Mouse (Mus musculus): ENCODE results near the gene Rreb1. TPM values are rescaled to one million over a fixed set of nuclear protein-coding genes. Genes with fewer than 3 reads are reported as not detected.

Rreb1 gene
- total and polyA plus RNA-seq, 3 experiments = 8.1 to 34.0 TPM; not detected in 1

DNA sequence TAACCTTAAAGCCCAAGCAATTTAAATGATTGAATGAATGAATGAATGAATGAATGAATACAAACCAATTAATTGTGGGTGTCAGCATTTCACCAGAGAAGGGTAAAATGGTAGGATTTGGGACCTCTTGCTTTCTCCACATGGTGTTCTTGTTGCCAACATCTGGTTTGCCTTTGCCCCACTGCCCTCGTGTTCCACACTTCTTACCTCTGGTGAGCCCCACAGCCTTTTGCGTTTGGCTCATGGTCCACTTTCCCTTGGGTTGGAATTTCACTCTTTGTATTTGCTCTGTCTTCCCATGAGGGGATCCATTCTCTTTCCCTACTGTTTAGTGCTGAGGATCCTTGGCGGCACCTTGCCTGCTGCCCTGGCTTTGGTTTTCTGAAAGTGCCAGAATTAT, 99.0 kb downstream of the Rreb1 start:
- no peak for DNase-seq (ENCODE audit: low read depth, low spot score)
- no peak for TF ChIP-seq ETS1 (IDR thresholded peaks at IDR 0.05; ENCODE audit: low read depth, low read length)
- TF ChIP-seq MAFK (IDR thresholded peaks at IDR 0.05; ENCODE audit: borderline replicate concordance, low read depth, low read length) = no peak
- TF ChIP-seq MEF2A (IDR thresholded peaks at IDR 0.05; ENCODE audit: extremely low read depth, insufficient replicate concordance, low read depth, low read length, poor library complexity, severe bottlenecking) = no peak
- no peak for TF ChIP-seq MAZ (IDR thresholded peaks at IDR 0.05; ENCODE audit: low read depth, low read length)
- no peak for TF ChIP-seq ZNF384 (IDR thresholded peaks at IDR 0.05; ENCODE audit: low read depth, low read length)
- TF ChIP-seq NELFE (IDR thresholded peaks at IDR 0.05; ENCODE audit: low read depth, low read length) = no peak
- no peak for TF ChIP-seq RCOR1 (IDR thresholded peaks at IDR 0.05; ENCODE audit: low read depth, low read length)
- H3K79me2 ChIP-seq (ENCODE audit: control insufficient read depth, insufficient read depth, low read length, poor library complexity) = peaks cover 49% of the 10 kb centered on the region
- H3K9me3 ChIP-seq (replicated peaks; ENCODE audit: insufficient read depth, low read length) = no peaks in the 10 kb centered on the region
- H3K27me3 ChIP-seq (ENCODE audit: control insufficient read depth in 1 of 2, insufficient read depth in 2 of 2, low read length in 2 of 2) = no peaks in the 10 kb centered on the region
- H3K4me1 ChIP-seq (ENCODE audit: control insufficient read depth in 1 of 2, insufficient read depth in 2 of 2, low read length in 2 of 2) = peaks cover 47 to 83% of the 10 kb centered on the region in 2 experiments
- no peak overlapping the region for H3K9ac ChIP-seq (ENCODE audit: control insufficient read depth, low read depth, low read length, poor library complexity, severe bottlenecking)
- H3K4me3 ChIP-seq (ENCODE audit: control insufficient read depth in 1 of 2, insufficient read depth in 1 of 2, low read depth in 2 of 2, low read length in 2 of 2) = no peak overlapping the region
- H3K36me3 ChIP-seq (ENCODE audit: control insufficient read depth in 1 of 2, insufficient read depth in 2 of 2, low read length in 2 of 2) = peaks cover 0 to 92% of the 10 kb centered on the region in 2 experiments; a peak in 3 of 4 replicates
- peak overlapping the region; percentile 99 for H3K27ac ChIP-seq (ENCODE audit: control insufficient read depth, low read depth, low read length)

DNA sequence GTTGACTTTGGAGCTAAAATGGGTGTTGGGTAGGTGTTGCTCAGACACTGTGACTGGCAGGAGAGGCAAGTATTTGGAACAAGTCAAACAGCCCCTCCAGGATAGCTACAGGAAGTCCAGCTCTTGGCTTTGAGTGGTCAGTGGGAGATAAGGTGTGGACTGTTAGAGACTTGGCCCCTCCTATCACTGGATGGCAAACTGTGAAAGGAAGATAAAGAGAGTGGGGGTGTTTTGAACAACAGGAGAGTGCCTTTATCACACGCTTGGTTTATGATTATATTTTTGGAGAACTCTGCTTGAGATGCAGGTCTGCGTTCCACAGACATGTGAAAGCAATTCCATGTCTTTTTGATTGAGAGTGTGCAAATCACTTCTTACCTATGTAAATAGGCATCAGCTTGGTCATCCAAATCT, 100.7 kb downstream of the Rreb1 start:
- peaks cover 0 to 88% of the 10 kb centered on the region in 2 experiments; a peak in 3 of 4 replicates for H3K36me3 ChIP-seq (ENCODE audit: control insufficient read depth in 1 of 2, insufficient read depth in 2 of 2, low read length in 2 of 2)

More for the DNA sequence above, 100.7 kb downstream of the Rreb1 start:
- Histone ChIP-seq H3K9me3 (replicated peaks; ENCODE audit: insufficient read depth, low read length) (no peaks in the 10 kb centered on the region), H3K4me3 (ENCODE audit: control insufficient read depth in 1 of 2, insufficient read depth in 1 of 2, low read depth in 2 of 2, low read length in 2 of 2) (no peak overlapping the region), H3K27ac (ENCODE audit: control insufficient read depth, low read depth, low read length) (peak overlapping the region; percentile 99), H3K79me2 (ENCODE audit: control insufficient read depth, insufficient read depth, low read length, poor library complexity) (peaks cover 58% of the 10 kb centered on the region), H3K27me3 (ENCODE audit: control insufficient read depth in 1 of 2, insufficient read depth in 2 of 2, low read length in 2 of 2) (no peaks in the 10 kb centered on the region), H3K9ac (ENCODE audit: control insufficient read depth, low read depth, low read length, poor library complexity, severe bottlenecking) (peak overlapping the region; percentile 55), H3K4me1 (ENCODE audit: control insufficient read depth in 1 of 2, insufficient read depth in 2 of 2, low read length in 2 of 2) (peaks cover 37 to 78% of the 10 kb centered on the region in 2 experiments)
- TF ChIP-seq MEF2A (IDR thresholded peaks at IDR 0.05; ENCODE audit: extremely low read depth, insufficient replicate concordance, low read depth, low read length, poor library complexity, severe bottlenecking) (peak; percentile 52; the same call in 1 of the 2 replicates), ZNF384 (IDR thresholded peaks at IDR 0.05; ENCODE audit: low read depth, low read length) (peak; percentile 72), USF2 (IDR thresholded peaks at IDR 0.05; ENCODE audit: borderline replicate concordance in 1 of 2, insufficient read depth in 1 of 2, low read depth in 1 of 2, low read length in 2 of 2) (no peak), ETS1 (IDR thresholded peaks at IDR 0.05; ENCODE audit: low read depth, low read length) (peak; percentile 97), GATA1 (IDR thresholded peaks at IDR 0.05; ENCODE audit: low read depth, low read length) (peak; percentile 99), POLR2A (IDR thresholded peaks at IDR 0.05; ENCODE audit: control insufficient read depth in 1 of 2, insufficient read depth in 1 of 2, low read depth in 1 of 2, low read length in 2 of 2, poor library complexity in 1 of 2) (peak in 1 of 2 experiments; percentile 50; a peak in 2 of 4 replicates), SMC3 (IDR thresholded peaks at IDR 0.05; ENCODE audit: low read depth, low read length) (no peak), EP300 (IDR thresholded peaks at IDR 0.05; ENCODE audit: low read depth in 1 of 2, low read length in 2 of 2) (peak; percentile 99), BHLHE40 (IDR thresholded peaks at IDR 0.05; ENCODE audit: borderline replicate concordance, low read depth, low read length) (peak; percentile 68; the same call in 1 of the 2 replicates), MXI1 (IDR thresholded peaks at IDR 0.05; ENCODE audit: low read depth, low read length) (peak; percentile 63; the same call in 1 of the 2 replicates), MAX (IDR thresholded peaks at IDR 0.05; ENCODE audit: low read length) (peak; percentile 13; the same call in 1 of the 2 replicates), MYB (IDR thresholded peaks at IDR 0.05; ENCODE audit: low read depth, low read length) (peak; percentile 97), ELF1 (IDR thresholded peaks at IDR 0.05; ENCODE audit: low read depth, low read length) (no peak), TAL1 (IDR thresholded peaks at IDR 0.05; ENCODE audit: low read length) (peak; percentile 90), RCOR1 (IDR thresholded peaks at IDR 0.05; ENCODE audit: low read depth, low read length) (peak; percentile 93), SIN3A (IDR thresholded peaks at IDR 0.05; ENCODE audit: low read length) (peak; percentile 91), TCF12 (IDR thresholded peaks at IDR 0.05; ENCODE audit: low read depth, low read length) (peak; percentile 98), CHD2 (IDR thresholded peaks at IDR 0.05; ENCODE audit: low read length) (peak; percentile 59), MAZ (IDR thresholded peaks at IDR 0.05; ENCODE audit: low read depth, low read length) (peak; percentile 79; the same call in 1 of the 2 replicates), UBTF (IDR thresholded peaks at IDR 0.05; ENCODE audit: borderline replicate concordance, insufficient read depth, low read depth, low read length) (no peak), JUND (IDR thresholded peaks at IDR 0.05; ENCODE audit: low read depth, low read length) (peak; percentile 76; the same call in 1 of the 2 replicates), CHD1 (IDR thresholded peaks at IDR 0.05; ENCODE audit: low read depth, low read length) (no peak)
- peak; percentile 87 for DNase-seq (ENCODE audit: low read depth, low spot score)
